Mouse (Mus musculus): ENCODE data around the gene Hist2h2ab. TPM values are rescaled to one million over a fixed set of nuclear protein-coding genes. Genes with fewer than 3 reads are reported as not detected.
A peak's percentile ranks its signal among the peaks of the same experiment; 100 is the strongest.
"Not testable (repeated sequence)": the region's sequence is repeated elsewhere in the genome, so short reads cannot be mapped to it uniquely, and the experiment has no call there.

Gene Hist2h2ab
- polyA plus RNA-seq, 1 experiment from 2014 or later = not detected

DNA sequence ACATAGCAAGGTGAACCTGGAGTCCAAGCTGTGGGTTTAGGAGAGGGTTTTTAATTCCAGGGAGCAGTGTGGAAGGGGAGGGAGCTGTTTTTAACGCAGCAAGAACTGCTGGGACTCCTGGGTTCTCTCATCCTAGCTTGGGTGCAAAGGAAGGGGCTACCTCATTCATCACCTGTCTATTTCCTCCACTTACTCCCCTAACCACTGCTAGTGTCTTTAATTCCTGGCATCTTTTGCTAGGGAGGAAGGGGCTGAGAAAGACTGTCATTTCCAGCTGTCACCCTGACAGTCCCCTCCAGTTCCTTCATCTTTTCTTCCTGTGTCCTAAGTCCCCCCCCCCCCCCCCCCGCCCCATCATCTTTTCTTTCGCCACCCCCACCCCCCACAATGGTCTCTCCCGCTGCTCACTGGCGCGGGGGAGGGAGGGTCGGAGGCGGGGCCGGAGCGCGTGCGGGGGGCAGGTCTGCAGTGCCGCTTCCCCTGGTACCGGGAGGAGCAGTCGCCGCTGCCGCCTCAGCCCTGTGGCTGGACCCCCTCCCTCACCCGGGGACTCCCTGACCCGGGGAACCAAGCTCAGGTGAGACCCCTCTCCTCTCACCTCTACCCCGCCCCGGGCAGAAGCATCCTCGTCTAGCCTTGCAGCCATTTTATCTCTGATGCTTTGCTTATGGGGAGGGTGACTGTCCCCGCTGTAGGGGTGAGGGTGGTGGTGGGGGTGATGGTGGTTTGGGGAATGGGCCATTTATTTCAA lies 38.8 kb upstream of the Hist2h2ab start, which contains the start of gene Sv2a:
Gene Sv2a (plus strand): TSS at position 425 of the 751 bp plus-strand sequence.
- Histone ChIP-seq H3K9me3 (replicated peaks) (no peaks in the 10 kb centered on the region), H3K36me3 (peaks cover 38% of the 10 kb centered on the region), H3K4me1 (peaks cover 40% of the 10 kb centered on the region), H3K4me3 (replicated peaks) (peak within 1 kb of the TSS; percentile 62), H3K9ac (replicated peaks) (peak within 1 kb of the TSS; percentile 83), H3K27me3 (replicated peaks) (no peaks in the 10 kb centered on the region), H3K4me2 (peak within 1 kb of the TSS; percentile 65), H3K27ac (replicated peaks) (peak within 1 kb of the TSS; percentile 91)
- WGBS = under 1% methylated on average over 20 of the region's 23 CpGs
- peak; percentile 82 for ATAC-seq (ENCODE audit: low FRiP score)

DNA sequence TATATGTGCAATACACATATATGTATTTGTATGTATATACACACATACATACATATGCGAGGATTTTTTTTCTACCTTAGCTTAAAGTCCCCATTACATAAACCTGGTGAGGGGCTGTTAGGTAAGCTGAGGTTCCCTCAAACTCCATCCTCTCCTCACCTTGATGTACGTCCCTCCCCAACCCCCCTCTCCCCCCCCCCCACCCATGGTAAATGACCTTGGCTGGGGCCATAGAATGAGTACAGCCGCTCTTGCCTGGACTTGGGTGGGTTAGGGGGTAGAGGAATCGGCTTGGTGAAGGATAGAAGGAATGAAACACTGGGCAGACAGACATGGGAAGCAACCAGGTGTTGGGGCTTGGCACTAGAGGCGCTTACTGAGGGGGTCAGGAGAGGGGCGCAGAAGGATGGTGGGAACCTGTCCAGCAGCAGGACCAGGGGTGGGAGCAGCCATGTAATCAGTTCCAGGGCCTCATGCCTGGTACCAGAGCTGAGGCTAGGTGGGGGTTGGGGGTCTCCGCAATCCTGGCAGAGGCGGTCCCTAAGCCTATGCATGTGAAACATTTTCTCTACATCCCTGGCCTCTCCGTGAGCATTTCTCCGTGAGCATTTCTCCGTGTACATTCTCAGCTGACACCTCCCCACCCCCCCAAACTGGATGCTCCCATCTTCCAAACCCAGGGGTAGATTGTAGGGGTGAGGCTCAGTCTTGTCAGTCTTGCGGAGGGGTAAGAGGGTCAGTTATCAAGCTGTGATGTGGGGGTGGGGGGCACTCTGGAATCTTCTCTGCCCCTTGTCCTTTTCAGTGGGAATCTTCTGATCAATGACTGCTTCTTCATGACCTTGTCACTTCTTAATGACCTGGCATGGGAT lies 37.9 kb upstream of the Hist2h2ab start:
- no peaks in the 10 kb centered on the region for H3K9me3 ChIP-seq (replicated peaks)
- H3K4me1 ChIP-seq = peaks cover 36% of the 10 kb centered on the region
- H3K27me3 ChIP-seq (replicated peaks) = no peaks in the 10 kb centered on the region
- 27% methylated on average over 12 of the region's 12 CpGs for WGBS
- H3K4me3 ChIP-seq (replicated peaks) = peak overlapping the region; percentile 62
- ATAC-seq (ENCODE audit: low FRiP score) = peak; percentile 58
- H3K27ac ChIP-seq (replicated peaks) = peak overlapping the region; percentile 91
- H3K36me3 ChIP-seq = peaks cover 35% of the 10 kb centered on the region
- peak overlapping the region; percentile 65 for H3K4me2 ChIP-seq
- H3K9ac ChIP-seq (replicated peaks) = peak overlapping the region; percentile 83

DNA sequence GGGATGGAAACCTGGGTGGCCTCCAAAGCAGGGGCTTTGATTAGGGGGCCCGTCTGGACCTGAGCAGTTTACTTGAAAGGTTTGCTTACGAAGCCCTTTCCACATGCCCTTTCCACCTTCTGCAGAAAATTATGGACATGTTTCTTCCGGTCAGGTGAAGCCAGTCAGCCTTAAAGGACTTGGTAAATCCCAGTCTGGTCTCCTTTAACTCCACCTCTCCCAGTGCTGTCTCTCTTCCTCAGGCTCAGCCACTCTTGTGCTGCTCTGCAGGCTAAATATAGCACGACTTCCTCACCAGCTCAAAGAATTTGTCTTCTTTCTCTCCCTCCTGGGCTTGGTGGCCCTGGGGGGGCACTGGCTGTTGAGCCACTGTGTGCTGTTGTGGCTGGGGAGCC lies 37.3 kb upstream of the Hist2h2ab start:
- peak overlapping the region; percentile 91 for H3K27ac ChIP-seq (replicated peaks)
- peak overlapping the region; percentile 65 for H3K4me2 ChIP-seq
- H3K9ac ChIP-seq (replicated peaks) = peak overlapping the region; percentile 83
- peak overlapping the region; percentile 62 for H3K4me3 ChIP-seq (replicated peaks)
- WGBS = 26% methylated on average over 4 of the region's 4 CpGs
- peaks cover 39% of the 10 kb centered on the region for H3K36me3 ChIP-seq
- H3K27me3 ChIP-seq (replicated peaks) = no peaks in the 10 kb centered on the region
- no peaks in the 10 kb centered on the region for H3K9me3 ChIP-seq (replicated peaks)
- H3K4me1 ChIP-seq = peaks cover 36% of the 10 kb centered on the region
- no peak for ATAC-seq (ENCODE audit: low FRiP score)

DNA sequence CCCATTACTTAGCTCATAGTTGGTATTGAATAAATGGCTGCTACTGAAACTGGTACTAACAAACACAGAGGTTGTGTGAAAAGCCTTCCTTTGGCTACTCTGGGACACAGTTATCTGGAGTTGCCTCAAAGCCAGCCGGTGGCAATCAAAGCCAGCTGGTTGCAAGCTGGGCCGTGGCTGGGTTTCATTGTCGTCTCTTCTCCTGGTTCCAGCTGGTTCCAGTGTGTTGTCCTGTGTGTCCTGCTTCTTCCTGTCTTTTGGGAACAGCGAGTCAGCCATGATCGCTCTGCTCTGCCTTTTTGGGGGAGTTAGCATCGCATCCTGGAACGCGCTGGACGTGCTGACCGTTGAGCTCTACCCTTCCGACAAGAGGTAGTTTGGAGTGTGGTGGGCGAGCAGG lies 26.7 kb upstream of the Hist2h2ab start:
- Histone ChIP-seq H3K4me3 (replicated peaks) (no peak overlapping the region), H3K36me3 (peaks cover 73% of the 10 kb centered on the region), H3K9ac (replicated peaks) (no peak overlapping the region), H3K4me1 (peaks cover 12% of the 10 kb centered on the region), H3K27me3 (replicated peaks) (no peaks in the 10 kb centered on the region), H3K4me2 (no peak overlapping the region), H3K27ac (replicated peaks) (no peak overlapping the region), H3K9me3 (replicated peaks) (no peaks in the 10 kb centered on the region)
- no peak for ATAC-seq (ENCODE audit: low FRiP score)
- WGBS = 68% methylated on average over 12 of the region's 12 CpGs

DNA sequence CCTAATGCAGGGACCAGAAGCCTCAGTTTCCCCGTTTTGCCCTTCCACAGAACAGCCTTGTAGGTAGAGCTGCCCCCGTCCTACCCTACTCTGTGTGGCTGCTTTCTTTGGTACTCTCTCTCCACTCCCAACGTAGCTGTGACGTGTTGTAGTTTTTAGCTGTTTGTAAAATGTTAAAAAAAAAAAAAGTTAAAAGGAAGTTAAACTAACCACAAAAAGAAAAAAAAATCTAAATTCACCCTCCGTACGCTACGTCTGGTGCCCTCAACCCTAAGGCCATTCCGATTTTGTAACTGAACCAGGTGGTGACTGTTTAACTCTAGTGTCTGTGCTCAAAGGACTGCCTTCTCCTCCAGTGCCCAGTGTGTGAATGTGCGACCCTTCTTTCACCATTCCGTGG lies 24.7 kb upstream of the Hist2h2ab start:
- peaks cover 16% of the 10 kb centered on the region for H3K4me1 ChIP-seq
- no peak overlapping the region for H3K27ac ChIP-seq (replicated peaks)
- no peak overlapping the region for H3K4me3 ChIP-seq (replicated peaks)
- no peak overlapping the region for H3K4me2 ChIP-seq
- WGBS = 88% methylated on average over 10 of the region's 10 CpGs
- H3K9ac ChIP-seq (replicated peaks) = no peak overlapping the region
- H3K9me3 ChIP-seq (replicated peaks) = no peaks in the 10 kb centered on the region
- no peaks in the 10 kb centered on the region; the same call in 1 of the 2 replicates for H3K27me3 ChIP-seq (replicated peaks)
- ATAC-seq (ENCODE audit: low FRiP score) = no peak
- peaks cover 55% of the 10 kb centered on the region for H3K36me3 ChIP-seq

DNA sequence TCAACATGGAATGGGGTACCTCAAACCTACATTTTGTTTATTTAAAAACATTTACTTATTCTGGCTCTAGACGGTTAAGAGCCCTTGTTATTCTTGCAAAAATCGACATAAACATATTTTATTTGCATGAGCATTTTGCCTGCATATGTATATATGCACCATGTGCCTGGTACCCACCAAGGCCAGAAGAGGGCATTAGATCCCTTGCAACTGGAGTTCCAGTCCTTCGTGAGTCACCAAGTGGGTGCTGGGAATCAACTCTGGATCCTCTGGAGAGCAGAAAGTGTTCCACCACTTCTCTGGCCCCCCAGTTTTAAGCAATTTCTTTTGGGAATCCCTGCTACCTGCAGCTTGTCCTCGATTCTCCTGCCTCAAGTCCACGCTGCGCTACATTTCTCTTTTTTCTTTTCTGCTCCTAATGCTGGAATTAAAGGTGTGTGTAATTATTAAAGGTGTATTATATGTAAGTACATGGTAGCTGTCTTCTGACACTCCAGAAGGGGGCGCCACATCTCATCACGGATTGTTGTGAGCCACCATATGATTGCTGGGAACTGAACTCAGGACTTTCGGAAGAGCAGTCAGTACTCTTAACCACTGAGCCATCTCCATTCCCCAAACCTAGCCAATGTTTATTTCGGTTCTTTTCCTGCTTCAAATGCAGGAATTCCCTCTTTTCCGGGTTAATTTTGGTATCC lies 23.9 kb upstream of the Hist2h2ab start:
- ATAC-seq (ENCODE audit: low FRiP score) = no peak
- no peak overlapping the region; the same call in 1 of the 2 replicates for H3K9ac ChIP-seq (replicated peaks)
- H3K27me3 ChIP-seq (replicated peaks) = no peaks in the 10 kb centered on the region; the same call in 1 of the 2 replicates
- peaks cover 16% of the 10 kb centered on the region for H3K4me1 ChIP-seq
- no peaks in the 10 kb centered on the region for H3K9me3 ChIP-seq (replicated peaks)
- whole genome bisulfite sequencing = 93% methylated on average over 11 of the region's 11 CpGs
- H3K27ac ChIP-seq (replicated peaks) = no peak overlapping the region
- peaks cover 47% of the 10 kb centered on the region for H3K36me3 ChIP-seq
- peak overlapping the region; percentile 77; the same call in 1 of the 2 replicates for H3K4me3 ChIP-seq (replicated peaks)
- peak overlapping the region; percentile 99 for H3K4me2 ChIP-seq

DNA sequence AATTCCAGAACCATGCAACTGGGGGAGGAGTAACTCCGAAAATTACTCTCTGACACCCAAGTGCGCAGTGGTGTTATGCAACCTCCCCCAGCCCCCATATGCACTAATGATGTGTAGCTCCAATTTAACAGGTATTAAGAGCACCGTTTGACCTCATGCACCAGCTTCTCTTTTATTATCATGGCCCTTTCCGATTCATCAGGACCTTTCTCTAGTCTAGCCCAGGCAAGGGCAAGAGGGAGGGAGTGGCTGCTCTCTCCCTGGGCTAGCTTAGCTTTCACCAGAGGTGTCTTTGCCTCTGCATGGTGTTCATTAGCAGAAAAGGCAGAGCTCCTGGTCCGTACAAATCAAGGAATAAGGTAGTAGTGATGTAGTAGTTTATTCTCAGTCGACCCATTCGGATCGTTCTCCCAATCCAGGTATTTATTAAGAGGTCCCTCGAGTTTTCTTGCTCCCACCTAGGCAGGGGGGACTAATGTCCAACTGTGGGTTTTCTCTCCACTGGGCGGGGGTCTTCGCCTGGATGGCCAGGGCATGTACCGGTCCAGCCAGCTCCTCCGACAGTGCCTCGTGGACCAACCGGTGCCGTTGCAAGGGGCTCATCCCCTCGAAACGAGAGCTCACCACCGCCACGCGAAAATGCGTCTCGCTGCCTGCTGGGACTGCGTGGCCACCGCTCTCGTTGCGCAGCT lies 23.1 kb upstream of the Hist2h2ab start:
- H3K4me3 ChIP-seq (replicated peaks) = peak overlapping the region; percentile 77
- peak; percentile 42 for ATAC-seq (ENCODE audit: low FRiP score)
- H3K27me3 ChIP-seq (replicated peaks) = no peaks in the 10 kb centered on the region; the same call in 1 of the 2 replicates
- peak overlapping the region; percentile 99 for H3K27ac ChIP-seq (replicated peaks)
- peak overlapping the region; percentile 99 for H3K4me2 ChIP-seq
- peaks cover 16% of the 10 kb centered on the region for H3K4me1 ChIP-seq
- peak overlapping the region; percentile 98 for H3K9ac ChIP-seq (replicated peaks)
- H3K9me3 ChIP-seq (replicated peaks) = no peaks in the 10 kb centered on the region
- peaks cover 39% of the 10 kb centered on the region for H3K36me3 ChIP-seq
- 15% methylated on average over 27 of the region's 27 CpGs for WGBS

DNA sequence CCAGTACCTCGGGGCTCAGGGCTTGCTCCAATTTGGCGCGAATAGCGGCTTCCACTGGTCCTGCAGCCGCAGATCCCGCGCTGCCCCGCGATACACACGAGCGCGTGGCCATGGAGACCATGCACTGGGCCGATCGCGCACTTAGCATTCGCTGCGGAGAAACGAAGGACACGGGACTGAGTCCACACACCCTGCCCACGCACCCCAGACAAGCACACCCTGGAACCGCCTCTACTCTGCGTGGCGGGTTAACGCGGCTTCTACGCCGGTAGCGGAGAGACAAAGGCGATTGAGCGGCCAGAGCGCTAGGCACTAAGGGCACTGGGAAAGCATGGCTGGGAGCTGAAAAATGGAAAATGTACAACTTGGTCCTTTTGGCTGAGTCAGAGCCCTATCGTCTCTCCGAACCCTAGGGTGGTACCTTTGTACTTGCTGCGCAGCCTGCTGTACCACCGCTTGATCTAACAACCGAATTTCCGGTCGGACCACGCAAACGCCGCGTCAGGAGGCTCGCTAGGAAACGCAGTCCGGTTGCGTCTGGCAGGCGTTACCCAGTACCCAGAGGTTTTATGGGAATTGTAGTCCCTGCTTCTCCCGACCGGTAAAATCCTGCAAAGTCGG lies 22.4 kb upstream of the Hist2h2ab start:
- H3K4me2 ChIP-seq = peak overlapping the region; percentile 99
- under 1% methylated on average over 50 of the region's 50 CpGs for WGBS
- H3K4me3 ChIP-seq (replicated peaks) = peak overlapping the region; percentile 77
- peak overlapping the region; percentile 98 for H3K9ac ChIP-seq (replicated peaks)
- ATAC-seq (ENCODE audit: low FRiP score) = peak; percentile 95
- no peaks in the 10 kb centered on the region for H3K9me3 ChIP-seq (replicated peaks)
- H3K4me1 ChIP-seq = peaks cover 16% of the 10 kb centered on the region
- H3K27ac ChIP-seq (replicated peaks) = peak overlapping the region; percentile 99
- no peaks in the 10 kb centered on the region; the same call in 1 of the 2 replicates for H3K27me3 ChIP-seq (replicated peaks)
- H3K36me3 ChIP-seq = peaks cover 34% of the 10 kb centered on the region

DNA sequence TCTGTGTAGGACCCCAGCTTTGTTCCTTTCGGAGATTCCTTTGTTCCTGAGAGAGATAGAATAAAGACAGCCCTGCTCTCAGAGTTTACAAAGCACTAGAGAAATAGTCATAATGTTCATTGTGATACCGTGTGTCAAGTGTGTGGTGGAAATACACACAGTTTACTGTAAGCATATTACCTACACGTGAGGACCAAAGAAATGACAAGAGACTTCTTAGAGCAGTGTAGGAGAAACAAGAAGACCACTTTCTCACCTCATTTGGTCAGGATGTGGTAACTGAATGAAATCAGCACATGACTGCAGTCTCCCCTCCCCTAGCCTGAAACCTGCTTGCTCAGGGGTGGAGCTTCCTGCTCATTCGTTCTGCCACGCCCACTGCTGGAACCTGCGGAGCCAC lies 21.5 kb upstream of the Hist2h2ab start:
- H3K4me2 ChIP-seq = peak overlapping the region; percentile 99
- no peaks in the 10 kb centered on the region; the same call in 1 of the 2 replicates for H3K27me3 ChIP-seq (replicated peaks)
- H3K27ac ChIP-seq (replicated peaks) = peak overlapping the region; percentile 99
- H3K9ac ChIP-seq (replicated peaks) = peak overlapping the region; percentile 21; the same call in 1 of the 2 replicates
- 5% methylated on average over 6 of the region's 6 CpGs for WGBS
- no peaks in the 10 kb centered on the region for H3K9me3 ChIP-seq (replicated peaks)
- H3K4me1 ChIP-seq = peaks cover 16% of the 10 kb centered on the region
- H3K36me3 ChIP-seq = peaks cover 25% of the 10 kb centered on the region
- peak; percentile 40; the same call in 1 of the 2 replicates for ATAC-seq (ENCODE audit: low FRiP score)
- peak overlapping the region; percentile 77 for H3K4me3 ChIP-seq (replicated peaks)

DNA sequence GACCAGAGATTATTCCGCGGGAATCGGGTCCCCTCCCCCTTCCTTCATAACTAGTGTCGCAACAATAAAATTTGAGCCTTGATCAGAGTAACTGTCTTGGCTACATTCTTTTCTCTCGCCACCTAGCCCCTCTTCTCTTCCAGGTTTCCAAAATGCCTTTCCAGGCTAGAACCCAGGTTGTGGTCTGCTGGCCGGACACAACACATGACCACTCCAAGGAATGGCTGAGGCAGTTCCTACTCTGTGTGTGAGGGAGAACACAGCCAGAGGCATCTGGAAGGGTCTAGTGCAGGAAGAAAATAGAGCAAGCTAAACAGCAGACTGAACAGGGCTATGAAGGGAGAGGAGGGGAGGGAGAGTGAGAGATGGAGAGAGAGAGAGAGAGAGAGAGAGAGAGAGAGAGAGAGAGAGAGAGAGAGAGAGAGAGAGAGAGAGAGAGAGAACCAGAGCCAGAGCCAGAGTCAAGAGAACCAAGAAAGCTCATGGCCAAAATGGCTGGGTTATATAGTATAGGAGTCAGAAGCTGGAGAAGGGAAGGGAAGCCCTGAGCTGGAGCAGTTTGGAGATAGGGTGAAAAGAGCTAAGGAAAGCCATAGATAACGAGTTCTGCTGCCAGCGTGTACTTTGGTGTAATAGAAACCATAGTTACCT lies 20.9 kb upstream of the Hist2h2ab start:
- H3K36me3 ChIP-seq = peaks cover 19% of the 10 kb centered on the region
- H3K27me3 ChIP-seq (replicated peaks); H3K27ac ChIP-seq (replicated peaks); ATAC-seq (ENCODE audit: low FRiP score); H3K9ac ChIP-seq (replicated peaks); H3K9me3 ChIP-seq (replicated peaks): not testable (repeated sequence)
- peaks cover 16% of the 10 kb centered on the region for H3K4me1 ChIP-seq
- H3K4me2 ChIP-seq = peak overlapping the region; percentile 99
- peak overlapping the region; percentile 77; the same call in 1 of the 2 replicates for H3K4me3 ChIP-seq (replicated peaks)
- WGBS = 32% methylated on average over 8 of the region's 8 CpGs
